Mouse (Mus musculus) kidney, embryonic 16.5 days (tissue): ENCODE data around the gene Fer1l5. TPM values are rescaled to one million over a fixed set of nuclear protein-coding genes. Genes with fewer than 3 reads are reported as not detected.

Experiments
- ATAC-seq: fragments of 200-750 bp; cut with Nextera tagmentation; 2 replicates; pipeline ENCODE4 v1.8.0; 2017; ENCODE audit warnings: moderate TSS enrichment; ENCODE audit not compliant: low FRiP score, low TSS enrichment
- H3K27ac ChIP-seq: fragments of 300-500 bp; sonication (generic); 2 replicates; pipeline ENCODE4 v1.5.1; 2014; ENCODE audit warnings: low read length
- H3K27me3 ChIP-seq: fragments of 300-500 bp; sonication (generic); 2 replicates; pipeline ENCODE4 v1.6.1; 2014; ENCODE audit warnings: low read length, control low read depth, mixed read lengths; ENCODE audit not compliant: insufficient read depth
- H3K36me3 ChIP-seq: fragments of 300-500 bp; sonication (generic); 2 replicates; pipeline ENCODE4 v1.6.1; 2014; ENCODE audit warnings: low read length, control low read depth, mixed read lengths; ENCODE audit not compliant: insufficient read depth
- H3K4me1 ChIP-seq: fragments of 300-500 bp; sonication (generic); 2 replicates; pipeline ENCODE4 v1.6.1; 2014; ENCODE audit warnings: low read length, control low read depth, mixed read lengths; ENCODE audit not compliant: insufficient read depth
- H3K4me2 ChIP-seq: fragments of 300-500 bp; sonication (generic); replicated peaks from 2 replicates; pipeline ENCODE4 v1.6.1; 2014; ENCODE audit warnings: low read depth, low read length
- H3K4me3 ChIP-seq: fragments of 300-500 bp; sonication (generic); 2 replicates; pipeline ENCODE4 v1.5.1; 2014; ENCODE audit warnings: mild to moderate bottlenecking, low read length
- H3K9ac ChIP-seq: fragments of 300-500 bp; sonication (generic); replicated peaks from 2 replicates; pipeline ENCODE4 v1.6.1; 2014; ENCODE audit warnings: low read length
- H3K9me3 ChIP-seq: fragments of 300-500 bp; sonication (generic); 2 replicates; pipeline ENCODE4 v1.6.1; 2016; ENCODE audit warnings: low read length, control low read depth
- WGBS: fragments of 180-500 bp; shearing (Covaris S2); extraction: QIAGEN DNeasy Blood & Tissue Kit; methylation state at CpG from one replicate; pipeline ENCODE4 v1.1.7; 2014; 5-methylcytosine and 5-hydroxymethylcytosine counted together
- polyA plus RNA-seq: library from polyadenylated mRNA; unstranded; fragments of >200 nt; fragmentation: Nextera tagmentation; extraction: Ambion mirVana; gene quantifications from 2 replicates; pipeline ENCODE4 v1.2.1, GENCODE M21; 2015

Gene Fer1l5
- polyA plus RNA-seq, 1 experiment from 2014 or later: 1.3 TPM

GRCm38 (mm10) chr1:36446106-36446824 is 74.2 kb downstream of the Fer1l5 start:
- H3K27me3 ChIP-seq: no peaks in the 10 kb centered on the region
- H3K4me1 ChIP-seq: peaks cover 8% of the 10 kb centered on the region
- no peaks in the 10 kb centered on the region for H3K36me3 ChIP-seq
- ATAC-seq: no peak
- WGBS: 87% methylated on average over 5 of the region's 5 CpGs
- H3K4me2 ChIP-seq: no peak overlapping the region
- no peaks in the 10 kb centered on the region for H3K9me3 ChIP-seq
- H3K27ac ChIP-seq: no peak overlapping the region
- H3K9ac ChIP-seq: no peak overlapping the region
- H3K4me3 ChIP-seq: no peak overlapping the region

- H3K4me3 ChIP-seq: no peak overlapping the region
- no peak overlapping the region for H3K27ac ChIP-seq
- H3K36me3 ChIP-seq: no peaks in the 10 kb centered on the region
- H3K27me3 ChIP-seq: no peaks in the 10 kb centered on the region
- 89% methylated on average over 5 of the region's 5 CpGs for WGBS
- no peak overlapping the region for H3K9ac ChIP-seq
- no peak for ATAC-seq
- no peak overlapping the region for H3K4me2 ChIP-seq
- peaks cover 8% of the 10 kb centered on the region for H3K4me1 ChIP-seq
- H3K9me3 ChIP-seq: no peaks in the 10 kb centered on the region
These were observed 74.8 kb downstream of the Fer1l5 start for GRCm38 (mm10) chr1:36446841-36447240.

DNA sequence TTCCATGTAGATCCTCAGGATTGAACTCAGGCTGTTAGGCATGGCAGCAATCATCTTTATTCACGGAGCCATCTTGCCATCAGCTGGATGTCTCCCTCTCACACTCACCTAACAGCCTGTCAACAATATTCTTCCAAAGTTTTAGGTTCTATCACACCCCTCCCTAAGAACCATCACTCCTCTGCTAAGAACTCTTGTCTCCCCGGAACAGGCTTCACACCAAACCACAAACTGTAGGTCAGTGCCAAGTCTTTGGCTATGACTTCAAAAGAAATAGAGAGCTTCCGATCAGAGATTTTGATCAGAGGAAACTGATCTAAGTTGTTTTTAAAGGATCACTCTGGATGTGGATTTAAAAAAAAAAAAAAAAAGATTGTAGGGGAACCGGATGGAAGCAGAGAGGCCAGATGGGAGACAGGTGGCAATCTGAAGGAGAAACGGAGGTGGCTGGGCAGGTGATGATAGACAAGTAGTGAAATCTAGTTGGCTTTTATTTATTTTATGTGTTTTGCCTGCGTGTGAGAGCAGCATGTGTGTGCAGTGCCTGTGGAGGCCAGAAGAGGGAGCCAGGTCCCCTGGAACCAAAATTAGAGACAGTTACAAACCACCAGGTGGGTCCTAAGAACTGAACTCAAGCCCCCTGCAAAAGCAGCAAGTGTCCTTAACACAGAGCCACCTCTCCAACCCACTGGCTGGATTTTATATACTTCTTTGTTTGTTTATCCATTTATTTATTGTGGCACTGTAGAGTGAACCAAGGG is 82.1 kb downstream of the Fer1l5 start:
- 0 out of 2 replicates have a peak, but pooled peaks cover 6% of the 10 kb centered on the region for H3K9me3 ChIP-seq
- 86% methylated on average over 6 of the region's 6 CpGs for WGBS

DNA sequence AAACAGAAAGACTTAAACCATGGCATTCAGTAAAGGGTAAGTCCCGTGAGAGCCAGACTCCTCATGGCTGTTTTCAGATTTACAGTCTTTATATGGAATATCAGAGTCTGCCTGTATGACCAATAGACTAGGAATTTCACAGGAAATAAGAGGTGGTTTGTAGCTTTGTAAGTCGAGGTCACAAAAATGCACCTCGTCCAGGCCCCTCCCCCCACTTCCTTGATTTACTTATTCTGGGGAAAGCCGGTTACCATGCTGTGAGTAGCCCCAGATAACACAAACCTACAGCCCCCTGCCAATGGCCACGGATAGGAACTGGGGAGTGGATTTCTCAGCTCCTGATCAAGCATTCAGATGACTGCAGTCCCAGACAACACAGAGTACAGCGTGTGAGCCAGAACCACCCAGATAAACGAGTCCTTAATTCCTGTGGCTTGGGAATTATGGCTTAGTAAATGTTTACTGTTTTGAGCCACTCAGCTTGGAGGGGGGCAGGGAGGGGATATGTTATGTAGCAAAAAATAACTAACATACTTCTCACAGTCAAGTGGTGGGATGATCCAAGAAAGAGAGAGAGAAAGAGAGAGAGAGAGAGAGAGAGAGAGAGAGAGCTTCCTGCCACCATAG is 85.4 kb downstream of the Fer1l5 start:
- Histone ChIP-seq H3K27ac (no peak overlapping the region), H3K4me3 (no peak overlapping the region), H3K4me2 (no peak overlapping the region), H3K27me3 (no peaks in the 10 kb centered on the region), H3K4me1 (peaks cover 6% of the 10 kb centered on the region; the same call in 1 of the 2 replicates), H3K9ac (no peak overlapping the region), H3K36me3 (no peaks in the 10 kb centered on the region), H3K9me3 (0 out of 2 replicates have a peak, but pooled peaks cover 6% of the 10 kb centered on the region)
- no peak for ATAC-seq
- WGBS: 32% methylated on average over 7 of the region's 7 CpGs

More for the DNA sequence above, 82.1 kb downstream of the Fer1l5 start:
- H3K27ac ChIP-seq: no peak overlapping the region
- no peak overlapping the region for H3K4me2 ChIP-seq
- H3K36me3 ChIP-seq: no peaks in the 10 kb centered on the region
- H3K9ac ChIP-seq: no peak overlapping the region
- H3K27me3 ChIP-seq: no peaks in the 10 kb centered on the region
- H3K4me1 ChIP-seq: peaks cover 6% of the 10 kb centered on the region; the same call in 1 of the 2 replicates
- ATAC-seq: no peak
- H3K4me3 ChIP-seq: no peak overlapping the region

DNA sequence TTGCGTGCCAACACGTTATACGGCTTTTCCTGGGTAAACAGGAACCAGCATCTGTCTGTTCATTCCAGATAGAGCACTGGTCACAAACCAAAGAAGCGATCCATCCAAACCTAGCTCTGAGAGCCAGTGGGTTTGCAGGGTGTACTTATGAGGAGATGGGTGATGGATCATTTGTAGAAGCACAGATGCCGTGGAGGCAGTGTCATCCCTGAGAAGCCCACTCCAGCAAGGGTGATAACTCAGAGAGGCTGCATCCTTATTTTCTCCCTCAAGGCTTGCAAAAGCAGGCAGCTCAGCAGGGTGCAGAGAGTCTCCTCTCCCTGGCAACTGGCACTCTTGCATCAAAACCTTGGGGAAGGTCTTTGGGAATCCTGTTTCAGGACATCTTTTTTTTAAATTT is 86.1 kb downstream of the Fer1l5 start:
- WGBS: 79% methylated on average over 5 of the region's 5 CpGs

GRCm38 (mm10) chr1:36461829-36462228 is 89.7 kb downstream of the Fer1l5 start:
- H3K27me3 ChIP-seq: no peaks in the 10 kb centered on the region
- H3K4me2 ChIP-seq: no peak overlapping the region
- 39% methylated on average over 2 of the region's 2 CpGs for WGBS
- H3K4me3 ChIP-seq: no peak overlapping the region
- no peak overlapping the region for H3K9ac ChIP-seq
- H3K27ac ChIP-seq: no peak overlapping the region
- no peaks in the 10 kb centered on the region for H3K36me3 ChIP-seq
- no peak for ATAC-seq
- peaks cover 6% of the 10 kb centered on the region; the same call in 1 of the 2 replicates for H3K4me1 ChIP-seq
- H3K9me3 ChIP-seq: no peaks in the 10 kb centered on the region

More for the DNA sequence above, 86.1 kb downstream of the Fer1l5 start:
- peaks cover 6% of the 10 kb centered on the region; the same call in 1 of the 2 replicates for H3K4me1 ChIP-seq
- no peaks in the 10 kb centered on the region for H3K27me3 ChIP-seq
- H3K4me2 ChIP-seq: no peak overlapping the region
- H3K27ac ChIP-seq: no peak overlapping the region
- 0 out of 2 replicates have a peak, but pooled peaks cover 6% of the 10 kb centered on the region for H3K9me3 ChIP-seq
- H3K9ac ChIP-seq: no peak overlapping the region
- no peak for ATAC-seq
- no peaks in the 10 kb centered on the region for H3K36me3 ChIP-seq
- H3K4me3 ChIP-seq: no peak overlapping the region

DNA sequence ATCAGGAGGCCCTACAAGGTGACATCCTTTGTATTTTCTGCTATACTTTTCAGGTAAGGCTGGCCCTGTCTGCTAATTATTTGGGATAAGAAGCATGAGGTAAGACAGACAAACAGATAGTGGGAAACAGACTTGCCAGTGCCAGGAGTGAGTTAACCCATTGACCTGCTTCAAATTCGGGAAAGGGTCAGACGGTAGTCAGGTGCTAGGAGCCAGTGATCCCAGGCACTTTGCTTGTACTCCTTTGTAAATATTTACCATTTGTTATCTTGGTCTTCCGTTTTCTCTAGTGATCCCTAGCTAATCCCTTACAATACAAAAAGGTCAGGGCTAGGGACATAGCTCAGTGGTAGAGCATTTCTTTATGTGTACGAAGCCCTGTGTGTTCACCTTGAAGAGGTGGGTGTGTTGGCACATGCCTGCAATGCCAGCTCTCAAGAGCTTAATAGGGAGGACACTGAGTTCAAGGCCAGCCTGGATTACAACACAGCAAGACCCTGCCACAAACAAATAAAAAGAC is 93.6 kb downstream of the Fer1l5 start:
- Histone ChIP-seq H3K9ac (no peak overlapping the region), H3K4me2 (no peak overlapping the region), H3K4me1 (no peaks in the 10 kb centered on the region), H3K36me3 (no peaks in the 10 kb centered on the region), H3K27me3 (no peaks in the 10 kb centered on the region), H3K4me3 (no peak overlapping the region), H3K9me3 (no peaks in the 10 kb centered on the region), H3K27ac (no peak overlapping the region)
- 76% methylated on average over 4 of the region's 4 CpGs for WGBS
- no peak for ATAC-seq

DNA sequence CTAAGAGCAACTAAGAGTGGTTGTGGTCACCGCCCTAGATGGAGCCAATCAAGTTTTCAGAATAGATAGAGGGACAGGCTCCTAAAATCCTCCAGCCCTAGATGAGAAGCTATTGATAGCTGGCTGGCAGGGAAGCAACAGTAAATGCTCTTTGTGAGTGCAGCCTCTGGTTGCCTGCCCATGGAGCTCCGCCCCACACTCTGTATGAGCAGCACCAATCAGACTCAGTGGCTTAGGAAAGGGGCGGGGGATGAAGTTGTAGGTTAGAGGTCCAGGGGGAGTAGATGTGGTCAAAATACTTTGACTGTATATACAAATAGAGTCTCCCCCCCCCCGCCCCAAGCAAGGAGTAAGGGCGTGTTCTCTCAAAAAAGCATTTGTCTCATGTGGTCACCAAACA is 95.4 kb downstream of the Fer1l5 start:
- no peak overlapping the region for H3K4me2 ChIP-seq
- no peaks in the 10 kb centered on the region for H3K9me3 ChIP-seq
- H3K4me3 ChIP-seq: no peak overlapping the region
- H3K27me3 ChIP-seq: no peaks in the 10 kb centered on the region
- no peak overlapping the region for H3K9ac ChIP-seq
- WGBS: 60% methylated on average over 5 of the region's 5 CpGs
- no peak for ATAC-seq
- peaks cover 6% of the 10 kb centered on the region for H3K4me1 ChIP-seq
- no peak overlapping the region for H3K27ac ChIP-seq
- no peaks in the 10 kb centered on the region for H3K36me3 ChIP-seq

DNA sequence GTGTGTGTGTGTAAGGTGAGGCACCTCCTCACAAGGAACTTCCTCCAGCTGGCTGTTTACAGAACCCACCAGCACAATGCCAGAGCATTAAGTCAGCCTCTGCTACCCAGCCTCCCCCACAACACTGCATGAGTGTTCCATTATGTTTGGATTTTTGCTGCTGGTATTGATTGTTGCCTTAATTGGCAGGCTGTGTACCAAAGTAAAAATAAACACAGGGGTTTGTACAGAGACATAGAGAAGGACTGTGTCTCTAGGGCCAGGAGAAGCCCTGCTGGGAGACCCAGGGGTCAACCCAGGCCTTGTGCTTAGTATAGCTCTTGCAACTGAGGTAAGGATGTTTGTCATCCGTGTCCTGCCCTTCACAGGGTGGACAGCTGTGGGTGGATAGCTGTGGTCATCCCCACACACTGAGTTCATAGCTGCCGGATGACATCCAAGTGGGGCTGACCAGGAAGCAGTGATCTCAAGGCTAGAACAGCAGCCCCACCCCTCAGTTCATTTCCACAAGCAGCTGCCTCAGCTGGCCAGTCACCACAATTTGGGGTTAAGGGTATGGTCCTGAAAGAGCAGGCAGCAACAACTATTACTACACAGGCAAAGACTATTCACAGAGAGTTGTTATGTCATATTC is 97.8 kb downstream of the Fer1l5 start:
- WGBS: 50% methylated on average over 2 of the region's 2 CpGs
- Histone ChIP-seq H3K36me3 (no peaks in the 10 kb centered on the region), H3K4me2 (no peak overlapping the region), H3K9ac (no peak overlapping the region), H3K27me3 (no peaks in the 10 kb centered on the region), H3K9me3 (no peaks in the 10 kb centered on the region), H3K4me1 (peaks cover 30% of the 10 kb centered on the region), H3K4me3 (no peak overlapping the region), H3K27ac (no peak overlapping the region)
- no peak for ATAC-seq
